Mouse (Mus musculus) kidney, adult 2 months (tissue): ENCODE results near the gene Cyth2. TPM values are rescaled to one million over a fixed set of nuclear protein-coding genes. Genes with fewer than 3 reads are reported as not detected.

Experiments
- DNase-seq: peaks from one replicate; pipeline ENCODE4 v3.0.0; 2021
- H3K27ac ChIP-seq: fragments of 200-500 bp; 2 replicates; pipeline ENCODE4 v1.5.1; 2012; ENCODE audit warnings: low read depth, low read length, control low read depth, inconsistent platforms; ENCODE audit not compliant: insufficient read depth
- H3K27me3 ChIP-seq: fragments of 200-500 bp; replicated peaks from 2 replicates; pipeline ENCODE4 v1.6.1; 2012; ENCODE audit warnings: mild to moderate bottlenecking, moderate library complexity, low read length, inconsistent platforms; ENCODE audit not compliant: control insufficient read depth, insufficient read depth
- H3K36me3 ChIP-seq: fragments of 200-500 bp; 2 replicates; pipeline ENCODE4 v1.6.1; 2012; ENCODE audit warnings: mild to moderate bottlenecking, moderate library complexity, low read length, inconsistent platforms; ENCODE audit not compliant: control insufficient read depth, insufficient read depth
- H3K4me1 ChIP-seq: fragments of 200-500 bp; 2 replicates; pipeline ENCODE4 v1.6.1; 2011; ENCODE audit warnings: low read length; ENCODE audit not compliant: control insufficient read depth, insufficient read depth
- H3K4me3 ChIP-seq: fragments of 200-500 bp; 2 replicates; pipeline ENCODE4 v1.5.1; 2011; ENCODE audit warnings: mild to moderate bottlenecking, low read depth, low read length, control low read depth; ENCODE audit not compliant: insufficient read depth
- CTCF ChIP-seq: fragments of 200-500 bp; conservative IDR thresholded peaks from 2 replicates; pipeline ENCODE4 v1.5.1; 2011; ENCODE audit warnings: low read depth, mild to moderate bottlenecking, control low read depth, low read length, moderate library complexity, mixed read lengths; ENCODE audit not compliant: insufficient read depth, insufficient read length
- POLR2A ChIP-seq: fragments of 200-500 bp; IDR thresholded peaks from one replicate; pipeline ENCODE4 v1.6.1; 2011; ENCODE audit warnings: low read depth, low read length, control low read depth
- WGBS: fragments of 180-500 bp; shearing (Covaris S2); methylation state at CpG from one replicate; pipeline ENCODE4 v1.1.7; 2018; 5-methylcytosine and 5-hydroxymethylcytosine counted together
- polyA plus RNA-seq: library from polyadenylated mRNA; depleted of rRNA; stranded (reverse); fragments of >200 nt; gene quantifications from 2 replicates; pipeline ENCODE4 v1.2.3, GENCODE M21; 2012

Cyth2 gene
- polyA plus RNA-seq, 1 experiment = 44.7 TPM

GRCm38 (mm10) chr7:45800546-45801204 lies 13.7 kb downstream of the Cyth2 start:
- Histone ChIP-seq H3K4me1 (peaks cover 4% of the 10 kb centered on the region; the same call in 1 of the 2 replicates), H3K27ac (no peak overlapping the region), H3K4me3 (peak overlapping the region; percentile 33; the same call in 1 of the 2 replicates), H3K36me3 (no peaks in the 10 kb centered on the region), H3K27me3 (no peaks in the 10 kb centered on the region)
- TF ChIP-seq POLR2A (no peak), CTCF (no peak)
- peak; percentile 57 for DNase-seq
- WGBS = 15% methylated on average over 22 of the region's 25 CpGs

GRCm38 (mm10) chr7:45800001-45800400 lies 14.4 kb downstream of the Cyth2 start:
- TF ChIP-seq POLR2A (no peak), CTCF (no peak)
- Histone ChIP-seq H3K27me3 (no peaks in the 10 kb centered on the region), H3K36me3 (no peaks in the 10 kb centered on the region), H3K4me3 (no peak overlapping the region), H3K27ac (no peak overlapping the region), H3K4me1 (peaks cover 4% of the 10 kb centered on the region; the same call in 1 of the 2 replicates)
- WGBS = 43% methylated on average over 7 of the region's 7 CpGs
- no peak for DNase-seq

GRCm38 (mm10) chr7:45798931-45799330 lies 15.4 kb downstream of the Cyth2 start:
- Histone ChIP-seq H3K27ac (no peak overlapping the region), H3K4me1 (peaks cover 4% of the 10 kb centered on the region; the same call in 1 of the 2 replicates), H3K4me3 (peak overlapping the region; percentile 95; the same call in 1 of the 2 replicates), H3K36me3 (no peaks in the 10 kb centered on the region), H3K27me3 (no peaks in the 10 kb centered on the region)
- 74% methylated on average over 7 of the region's 7 CpGs for WGBS
- TF ChIP-seq CTCF (no peak), POLR2A (no peak)
- DNase-seq = no peak

- DNase-seq = peak; percentile 65
- no peak for TF ChIP-seq CTCF
- no peak for TF ChIP-seq POLR2A
- Histone ChIP-seq H3K36me3 (no peaks in the 10 kb centered on the region), H3K4me3 (peak overlapping the region; percentile 95), H3K4me1 (peaks cover 4% of the 10 kb centered on the region; the same call in 1 of the 2 replicates), H3K27me3 (no peaks in the 10 kb centered on the region), H3K27ac (0 out of 2 replicates have a peak overlapping the region, but pooled peaks have one; percentile 31)
- under 1% methylated on average over 19 of the region's 19 CpGs for WGBS
These were observed 15.9 kb downstream of the Cyth2 start for GRCm38 (mm10) chr7:45798511-45798836.

- no peak for TF ChIP-seq POLR2A
- no peak for TF ChIP-seq CTCF
- WGBS = 3% methylated on average over 60 of the region's 60 CpGs
- Histone ChIP-seq H3K27me3 (no peaks in the 10 kb centered on the region), H3K36me3 (no peaks in the 10 kb centered on the region), H3K4me3 (peak overlapping the region; percentile 95), H3K27ac (0 out of 2 replicates have a peak overlapping the region, but pooled peaks have one; percentile 31), H3K4me1 (peaks cover 4% of the 10 kb centered on the region; the same call in 1 of the 2 replicates)
- peak; percentile 24 for DNase-seq
These were observed 16.5 kb downstream of the Cyth2 start for GRCm38 (mm10) chr7:45797661-45798510.

- H3K27ac ChIP-seq = no peak overlapping the region
- TF ChIP-seq POLR2A (no peak), CTCF (no peak)
- no peaks in the 10 kb centered on the region for H3K36me3 ChIP-seq
- 76% methylated on average over 6 of the region's 6 CpGs for WGBS
- peaks cover 4% of the 10 kb centered on the region; the same call in 1 of the 2 replicates for H3K4me1 ChIP-seq
- H3K4me3 ChIP-seq = no peak overlapping the region
- no peak for DNase-seq
- H3K27me3 ChIP-seq = no peaks in the 10 kb centered on the region
These were observed 17.4 kb downstream of the Cyth2 start for GRCm38 (mm10) chr7:45796950-45797349.

- Histone ChIP-seq H3K4me3 (no peak overlapping the region), H3K4me1 (no peaks in the 10 kb centered on the region), H3K27ac (no peak overlapping the region), H3K27me3 (no peaks in the 10 kb centered on the region), H3K36me3 (no peaks in the 10 kb centered on the region)
- WGBS = 97% methylated on average over 29 of the region's 29 CpGs
- DNase-seq = no peak
- no peak for TF ChIP-seq POLR2A
- no peak for TF ChIP-seq CTCF
These were observed 19.4 kb downstream of the Cyth2 start for GRCm38 (mm10) chr7:45794971-45795370.
